Mouse (Mus musculus): Measurements from ENCODE around the gene Narfl. TPM values are rescaled to one million over a fixed set of nuclear protein-coding genes. Genes with fewer than 3 reads are reported as not detected.

The Narfl gene
- polyA plus RNA-seq, 1 experiment from 2014 or later, result 27.9 TPM

- Histone ChIP-seq H3K27me3 (ENCODE audit: control insufficient read depth, insufficient read depth, low read length) (peaks cover 80% of the 10 kb centered on the region), H3K9ac (ENCODE audit: low read depth, low read length) (no peak overlapping the region), H3K4me1 (ENCODE audit: control insufficient read depth, insufficient read depth, low read length) (peaks cover 9% of the 10 kb centered on the region), H3K36me3 (ENCODE audit: control insufficient read depth, insufficient read depth, low read length) (no peaks in the 10 kb centered on the region), H3K27ac (ENCODE audit: low read depth, low read length) (no peak overlapping the region), H3K9me3 (replicated peaks; ENCODE audit: control insufficient read depth, low read length) (no peaks in the 10 kb centered on the region), H3K4me3 (ENCODE audit: low read depth, low read length) (no peak overlapping the region), H3K4me2 (no peak overlapping the region)
- WGBS (ENCODE audit: insufficient replicate concordance), result under 1% methylated on average over 18 of the region's 20 CpGs
- ATAC-seq (replicated peaks; ENCODE audit: insufficient number of reproducible peaks, low FRiP score, low TSS enrichment), result no peak
Observed at GRCm38 (mm10) chr17:25813471-25813870, 39.9 kb downstream of the Narfl start.

DNA sequence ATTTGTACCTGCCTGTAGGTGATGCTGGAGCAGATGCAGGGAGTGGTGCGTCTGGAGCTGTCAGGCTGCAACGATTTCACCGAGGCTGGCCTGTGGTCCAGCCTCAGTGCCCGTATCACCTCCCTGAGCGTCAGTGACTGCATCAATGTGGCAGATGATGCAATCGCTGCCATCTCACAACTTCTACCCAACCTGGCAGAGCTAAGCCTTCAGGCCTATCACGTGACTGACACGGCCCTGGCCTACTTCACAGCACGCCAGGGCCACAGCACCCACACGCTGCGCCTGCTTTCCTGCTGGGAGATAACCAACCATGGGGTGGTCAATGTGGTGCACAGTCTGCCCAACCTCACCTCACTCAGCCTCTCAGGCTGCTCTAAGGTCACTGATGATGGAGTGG, 44.1 kb downstream of the Narfl start:
- peaks cover 70% of the 10 kb centered on the region for H3K27me3 ChIP-seq (ENCODE audit: control insufficient read depth, insufficient read depth, low read length)
- H3K9me3 ChIP-seq (replicated peaks; ENCODE audit: control insufficient read depth, low read length), result no peaks in the 10 kb centered on the region
- no peak overlapping the region for H3K4me3 ChIP-seq (ENCODE audit: low read depth, low read length)
- 72% methylated on average over 11 of the region's 11 CpGs for WGBS (ENCODE audit: insufficient replicate concordance)
- no peak overlapping the region for H3K27ac ChIP-seq (ENCODE audit: low read depth, low read length)
- no peak overlapping the region for H3K9ac ChIP-seq (ENCODE audit: low read depth, low read length)
- H3K4me2 ChIP-seq, result no peak overlapping the region
- no peak for ATAC-seq (replicated peaks; ENCODE audit: insufficient number of reproducible peaks, low FRiP score, low TSS enrichment)
- no peaks in the 10 kb centered on the region for H3K36me3 ChIP-seq (ENCODE audit: control insufficient read depth, insufficient read depth, low read length)
- H3K4me1 ChIP-seq (ENCODE audit: control insufficient read depth, insufficient read depth, low read length), result peaks cover 4% of the 10 kb centered on the region; the same call in 1 of the 2 replicates

GRCm38 (mm10) chr17:25818851-25819780, 45.5 kb downstream of the Narfl start:
- Histone ChIP-seq H3K27ac (ENCODE audit: low read depth, low read length) (no peak overlapping the region), H3K9me3 (replicated peaks; ENCODE audit: control insufficient read depth, low read length) (no peaks in the 10 kb centered on the region), H3K4me3 (ENCODE audit: low read depth, low read length) (peak overlapping the region; percentile 12), H3K36me3 (ENCODE audit: control insufficient read depth, insufficient read depth, low read length) (no peaks in the 10 kb centered on the region), H3K9ac (ENCODE audit: low read depth, low read length) (no peak overlapping the region), H3K4me1 (ENCODE audit: control insufficient read depth, insufficient read depth, low read length) (peaks cover 8% of the 10 kb centered on the region), H3K4me2 (peak overlapping the region; percentile 35), H3K27me3 (ENCODE audit: control insufficient read depth, insufficient read depth, low read length) (peaks cover 63% of the 10 kb centered on the region)
- 0 out of 2 replicates have a peak, but pooled peaks have one; percentile 26 for ATAC-seq (replicated peaks; ENCODE audit: insufficient number of reproducible peaks, low FRiP score, low TSS enrichment)
- 6% methylated on average over 46 of the region's 46 CpGs for WGBS (ENCODE audit: insufficient replicate concordance)

GRCm38 (mm10) chr17:25823452-25823851, 49.9 kb downstream of the Narfl start, which contains the start of gene Wdr24:
Wdr24 (plus strand) TSS chr17:25823627.
- ATAC-seq (replicated peaks; ENCODE audit: insufficient number of reproducible peaks, low FRiP score, low TSS enrichment), result no peak
- H3K4me1 ChIP-seq (ENCODE audit: control insufficient read depth, insufficient read depth, low read length), result peaks cover 21% of the 10 kb centered on the region
- H3K27me3 ChIP-seq (ENCODE audit: control insufficient read depth, insufficient read depth, low read length), result peaks cover 33% of the 10 kb centered on the region
- no peaks in the 10 kb centered on the region for H3K9me3 ChIP-seq (replicated peaks; ENCODE audit: control insufficient read depth, low read length)
- peak within 1 kb of the TSS; percentile 83 for H3K9ac ChIP-seq (ENCODE audit: low read depth, low read length)
- H3K4me3 ChIP-seq (ENCODE audit: low read depth, low read length), result peak within 1 kb of the TSS; percentile 70
- H3K4me2 ChIP-seq, result peak within 1 kb of the TSS; percentile 97
- H3K36me3 ChIP-seq (ENCODE audit: control insufficient read depth, insufficient read depth, low read length), result peaks cover 11% of the 10 kb centered on the region
- H3K27ac ChIP-seq (ENCODE audit: low read depth, low read length), result peak within 1 kb of the TSS; percentile 35; the same call in 1 of the 2 replicates
- under 1% methylated on average over 18 of the region's 18 CpGs for WGBS (ENCODE audit: insufficient replicate concordance)

DNA sequence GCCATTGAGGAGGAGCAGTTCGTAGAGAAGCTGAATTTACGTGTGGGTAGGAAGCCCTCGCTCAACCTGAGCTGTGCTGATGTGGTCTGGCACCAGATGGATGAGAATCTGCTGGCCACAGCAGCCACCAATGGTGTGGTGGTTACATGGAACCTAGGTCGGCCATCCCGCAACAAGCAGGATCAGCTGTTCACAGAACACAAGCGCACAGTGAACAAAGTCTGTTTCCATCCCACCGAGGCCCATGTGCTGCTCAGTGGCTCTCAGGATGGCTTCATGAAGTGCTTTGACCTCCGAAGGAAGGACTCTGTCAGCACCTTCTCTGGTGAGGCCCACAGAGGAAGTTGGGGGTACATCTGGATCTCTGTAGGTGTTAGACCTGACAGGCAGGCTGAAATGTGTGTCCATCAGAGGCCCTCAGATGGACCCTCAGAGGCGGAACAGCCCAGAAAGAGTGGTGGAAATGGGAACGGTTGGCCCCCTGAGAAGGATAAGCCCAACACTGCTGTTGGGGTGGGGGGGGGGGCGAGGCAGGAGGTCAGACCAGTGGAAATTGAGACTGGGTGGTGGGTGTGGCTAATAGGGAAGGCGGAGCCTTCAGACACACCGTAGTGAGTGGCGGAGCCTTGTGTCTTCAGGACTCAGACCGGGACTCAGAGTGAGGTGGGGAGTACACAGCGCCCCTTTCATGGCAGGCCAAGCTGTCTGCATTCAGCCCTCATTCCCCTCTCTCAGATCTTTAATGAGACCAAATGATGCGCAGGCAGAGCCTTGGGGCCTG, 51.0 kb downstream of the Narfl start:
- peak overlapping the region; percentile 70 for H3K4me3 ChIP-seq (ENCODE audit: low read depth, low read length)
- peaks cover 21% of the 10 kb centered on the region for H3K4me1 ChIP-seq (ENCODE audit: control insufficient read depth, insufficient read depth, low read length)
- peaks cover 22% of the 10 kb centered on the region for H3K27me3 ChIP-seq (ENCODE audit: control insufficient read depth, insufficient read depth, low read length)
- H3K9me3 ChIP-seq (replicated peaks; ENCODE audit: control insufficient read depth, low read length), result no peaks in the 10 kb centered on the region
- ATAC-seq (replicated peaks; ENCODE audit: insufficient number of reproducible peaks, low FRiP score, low TSS enrichment), result no peak
- peaks cover 11% of the 10 kb centered on the region for H3K36me3 ChIP-seq (ENCODE audit: control insufficient read depth, insufficient read depth, low read length)
- 0 out of 2 replicates have a peak overlapping the region, but pooled peaks have one; percentile 12 for H3K9ac ChIP-seq (ENCODE audit: low read depth, low read length)
- 58% methylated on average over 17 of the region's 17 CpGs for WGBS (ENCODE audit: insufficient replicate concordance)
- peak overlapping the region; percentile 97 for H3K4me2 ChIP-seq
- H3K27ac ChIP-seq (ENCODE audit: low read depth, low read length), result no peak overlapping the region

- Histone ChIP-seq H3K9me3 (replicated peaks; ENCODE audit: control insufficient read depth, low read length) (no peaks in the 10 kb centered on the region), H3K9ac (ENCODE audit: low read depth, low read length) (no peak overlapping the region), H3K4me3 (ENCODE audit: low read depth, low read length) (peak overlapping the region; percentile 70; the same call in 1 of the 2 replicates), H3K4me1 (ENCODE audit: control insufficient read depth, insufficient read depth, low read length) (peaks cover 28% of the 10 kb centered on the region), H3K27ac (ENCODE audit: low read depth, low read length) (no peak overlapping the region), H3K27me3 (ENCODE audit: control insufficient read depth, insufficient read depth, low read length) (peaks cover 15% of the 10 kb centered on the region), H3K36me3 (ENCODE audit: control insufficient read depth, insufficient read depth, low read length) (peaks cover 16% of the 10 kb centered on the region), H3K4me2 (peak overlapping the region; percentile 97)
- whole genome bisulfite sequencing (ENCODE audit: insufficient replicate concordance), result 85% methylated on average over 6 of the region's 6 CpGs
- no peak for ATAC-seq (replicated peaks; ENCODE audit: insufficient number of reproducible peaks, low FRiP score, low TSS enrichment)
Observed at GRCm38 (mm10) chr17:25825311-25825710, 51.7 kb downstream of the Narfl start.

DNA sequence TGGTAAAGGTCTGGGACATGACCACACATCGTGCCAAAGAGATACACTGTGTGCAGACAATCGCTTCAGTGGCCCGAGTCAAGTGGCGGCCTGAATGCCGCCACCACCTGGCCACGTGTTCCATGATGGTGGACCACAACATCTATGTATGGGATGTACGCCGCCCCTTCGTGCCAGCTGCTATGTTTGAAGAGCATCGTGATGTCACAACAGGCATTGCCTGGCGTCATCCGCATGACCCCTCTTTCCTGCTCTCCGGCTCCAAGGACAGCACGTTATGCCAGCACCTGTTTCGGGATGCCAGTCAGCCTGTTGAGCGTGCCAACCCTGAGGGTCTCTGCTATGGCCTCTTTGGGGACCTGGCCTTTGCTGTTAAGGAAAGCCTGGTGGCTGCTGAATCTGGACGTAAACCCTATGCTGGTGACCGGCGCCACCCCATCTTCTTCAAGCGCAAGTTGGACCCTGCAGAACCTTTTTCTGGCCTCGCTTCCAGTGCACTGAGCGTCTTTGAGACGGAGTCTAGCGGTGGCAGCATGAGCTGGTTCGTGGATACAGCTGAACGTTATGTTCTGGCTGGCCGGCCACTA, 52.5 kb downstream of the Narfl start:
- no peak overlapping the region for H3K4me2 ChIP-seq
- H3K4me1 ChIP-seq (ENCODE audit: control insufficient read depth, insufficient read depth, low read length), result peaks cover 34% of the 10 kb centered on the region
- ATAC-seq (replicated peaks; ENCODE audit: insufficient number of reproducible peaks, low FRiP score, low TSS enrichment), result no peak
- H3K27ac ChIP-seq (ENCODE audit: low read depth, low read length), result no peak overlapping the region
- no peak overlapping the region for H3K4me3 ChIP-seq (ENCODE audit: low read depth, low read length)
- H3K36me3 ChIP-seq (ENCODE audit: control insufficient read depth, insufficient read depth, low read length), result peaks cover 23% of the 10 kb centered on the region
- WGBS (ENCODE audit: insufficient replicate concordance), result 93% methylated on average over 27 of the region's 27 CpGs
- H3K9me3 ChIP-seq (replicated peaks; ENCODE audit: control insufficient read depth, low read length), result no peaks in the 10 kb centered on the region
- H3K27me3 ChIP-seq (ENCODE audit: control insufficient read depth, insufficient read depth, low read length), result peaks cover 10% of the 10 kb centered on the region
- H3K9ac ChIP-seq (ENCODE audit: low read depth, low read length), result no peak overlapping the region

GRCm38 (mm10) chr17:25827011-25827410, 53.4 kb downstream of the Narfl start:
- Histone ChIP-seq H3K27ac (ENCODE audit: low read depth, low read length) (no peak overlapping the region), H3K4me2 (no peak overlapping the region), H3K36me3 (ENCODE audit: control insufficient read depth, insufficient read depth, low read length) (peaks cover 27% of the 10 kb centered on the region), H3K9me3 (replicated peaks; ENCODE audit: control insufficient read depth, low read length) (no peaks in the 10 kb centered on the region), H3K9ac (ENCODE audit: low read depth, low read length) (no peak overlapping the region), H3K4me1 (ENCODE audit: control insufficient read depth, insufficient read depth, low read length) (peaks cover 43% of the 10 kb centered on the region), H3K4me3 (ENCODE audit: low read depth, low read length) (peak overlapping the region; percentile 2; the same call in 1 of the 2 replicates), H3K27me3 (ENCODE audit: control insufficient read depth, insufficient read depth, low read length) (peaks cover 5% of the 10 kb centered on the region; the same call in 1 of the 2 replicates)
- ATAC-seq (replicated peaks; ENCODE audit: insufficient number of reproducible peaks, low FRiP score, low TSS enrichment), result no peak
- 93% methylated on average over 13 of the region's 13 CpGs for whole genome bisulfite sequencing (ENCODE audit: insufficient replicate concordance)
